Mouse (Mus musculus): ENCODE measurements around the gene G6pc2.

DNA sequence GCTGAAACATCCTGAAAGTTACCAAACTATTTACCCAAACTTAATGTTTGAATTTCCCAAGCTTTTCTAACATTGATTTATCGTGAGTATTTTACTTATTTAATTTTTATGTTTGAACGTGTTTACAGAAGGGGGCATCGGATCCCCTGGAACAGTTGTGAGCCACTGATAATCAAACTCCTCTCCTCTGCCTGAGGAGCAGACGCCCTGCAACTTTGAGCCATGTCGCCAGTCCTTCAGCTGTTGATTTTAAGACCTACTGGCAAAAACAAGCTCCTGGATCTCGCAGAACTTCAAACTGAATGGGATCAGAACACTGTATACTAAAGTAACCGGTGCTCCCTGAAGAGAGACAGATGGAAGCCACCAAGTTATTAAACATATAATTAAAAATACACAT lies 4.3 kb upstream of the G6pc2 start:
- TF ChIP-seq CTCF (IDR thresholded peaks at IDR 0.05; ENCODE audit: borderline replicate concordance, insufficient read depth, low read depth, low read length) (no peak), POLR2A (IDR thresholded peaks at IDR 0.05; ENCODE audit: borderline replicate concordance, insufficient read depth, low read length) (no peak)
